Mouse (Mus musculus) myocyte (in vitro differentiated cells): ENCODE measurements around the gene Gm20695. TPM values are rescaled to one million over a fixed set of nuclear protein-coding genes. Genes with fewer than 3 reads are reported as not detected.

ENCODE experiments used
- H3K27me3 ChIP-seq: one replicate; pipeline ENCODE4 v1.6.1; 2011; ENCODE audit not compliant: control insufficient read depth, insufficient read depth, insufficient read length
- H3K36me3 ChIP-seq: one replicate; pipeline ENCODE4 v1.6.1; 2011; ENCODE audit not compliant: control insufficient read depth, insufficient read depth
- H3K4me2 ChIP-seq: one replicate; pipeline ENCODE4 v1.6.1; 2011; ENCODE audit warnings: low read depth, control low read depth
- H3K4me3 ChIP-seq: one replicate; pipeline ENCODE4 v1.5.1; 2011; ENCODE audit warnings: mild to moderate bottlenecking, control low read depth, moderate library complexity
- H3K79me2 ChIP-seq: one replicate; pipeline ENCODE4 v1.6.1; 2011; ENCODE audit not compliant: control insufficient read depth, insufficient read depth
- H3ac ChIP-seq: one replicate; pipeline ENCODE4 v1.6.1; 2011; ENCODE audit not compliant: control insufficient read depth, insufficient read length
- CEBPB ChIP-seq: IDR thresholded peaks from 2 replicates; pipeline ENCODE4 v1.6.1; 2011; ENCODE audit warnings: mild to moderate bottlenecking, moderate library complexity; ENCODE audit not compliant: poor library complexity, insufficient read depth, severe bottlenecking
- E2F4 ChIP-seq: IDR thresholded peaks from one replicate; pipeline ENCODE4 v1.6.1; 2011; ENCODE audit warnings: mild to moderate bottlenecking, control low read depth, moderate library complexity; ENCODE audit not compliant: insufficient read depth
- MAX ChIP-seq: IDR thresholded peaks from one replicate; pipeline ENCODE4 v1.6.1; 2011; ENCODE audit warnings: low read depth, mild to moderate bottlenecking, control low read depth
- MYOD1 ChIP-seq, 3 experiments: IDR thresholded peaks; one replicate each; pipeline ENCODE4 v1.6.1; 2011; ENCODE audit warnings: control low read depth in 2 of 3, low read depth in 2 of 3, mild to moderate bottlenecking in 2 of 3, moderate library complexity in 1 of 3; ENCODE audit not compliant: insufficient read length in 2 of 3, control insufficient read depth in 1 of 3
- MYOG ChIP-seq, 3 experiments: IDR thresholded peaks; one replicate each; pipeline ENCODE4 v1.6.1; 2011; ENCODE audit warnings: control low read depth in 2 of 3, low read depth in 2 of 3, mild to moderate bottlenecking in 2 of 3; ENCODE audit not compliant: insufficient read length in 2 of 3, control insufficient read depth in 1 of 3, insufficient read depth in 1 of 3
- POLR2A ChIP-seq: IDR thresholded peaks from one replicate; pipeline ENCODE4 v1.6.1; 2011; ENCODE audit warnings: low read depth, mild to moderate bottlenecking, control low read depth, moderate library complexity; ENCODE audit not compliant: insufficient read length
- POLR2AphosphoS2 ChIP-seq: IDR thresholded peaks from one replicate; pipeline ENCODE4 v1.6.1; 2011; ENCODE audit warnings: low read depth, control low read depth; ENCODE audit not compliant: insufficient read length
- REST ChIP-seq: IDR thresholded peaks from one replicate; pipeline ENCODE4 v1.6.1; 2011; ENCODE audit warnings: mild to moderate bottlenecking, control low read depth, moderate library complexity; ENCODE audit not compliant: insufficient read depth, insufficient read length
- SRF ChIP-seq: IDR thresholded peaks from one replicate; pipeline ENCODE4 v1.6.1; 2011; ENCODE audit warnings: low read depth; ENCODE audit not compliant: control insufficient read depth, insufficient read length
- TCF12 ChIP-seq: IDR thresholded peaks from one replicate; pipeline ENCODE4 v1.6.1; 2011; ENCODE audit warnings: mild to moderate bottlenecking, control low read depth; ENCODE audit not compliant: poor library complexity, insufficient read depth, severe bottlenecking
- TCF3 ChIP-seq: IDR thresholded peaks from one replicate; pipeline ENCODE4 v1.6.1; 2011; ENCODE audit warnings: low read depth, control low read depth; ENCODE audit not compliant: insufficient read length
- USF1 ChIP-seq: IDR thresholded peaks from one replicate; pipeline ENCODE4 v1.6.1; 2011; ENCODE audit warnings: low read depth, mild to moderate bottlenecking, control low read depth, moderate library complexity
- polyA plus RNA-seq: library from polyadenylated mRNA; unstranded; fragments of >200 nt; fragmentation: generic; extraction: Trizol; gene quantifications from one replicate; pipeline ENCODE4 v1.2.1, GENCODE M21; 2012; ENCODE audit warnings: missing spikeins

Gene Gm20695
- polyA plus RNA-seq, 1 experiment = 0.18 TPM

DNA sequence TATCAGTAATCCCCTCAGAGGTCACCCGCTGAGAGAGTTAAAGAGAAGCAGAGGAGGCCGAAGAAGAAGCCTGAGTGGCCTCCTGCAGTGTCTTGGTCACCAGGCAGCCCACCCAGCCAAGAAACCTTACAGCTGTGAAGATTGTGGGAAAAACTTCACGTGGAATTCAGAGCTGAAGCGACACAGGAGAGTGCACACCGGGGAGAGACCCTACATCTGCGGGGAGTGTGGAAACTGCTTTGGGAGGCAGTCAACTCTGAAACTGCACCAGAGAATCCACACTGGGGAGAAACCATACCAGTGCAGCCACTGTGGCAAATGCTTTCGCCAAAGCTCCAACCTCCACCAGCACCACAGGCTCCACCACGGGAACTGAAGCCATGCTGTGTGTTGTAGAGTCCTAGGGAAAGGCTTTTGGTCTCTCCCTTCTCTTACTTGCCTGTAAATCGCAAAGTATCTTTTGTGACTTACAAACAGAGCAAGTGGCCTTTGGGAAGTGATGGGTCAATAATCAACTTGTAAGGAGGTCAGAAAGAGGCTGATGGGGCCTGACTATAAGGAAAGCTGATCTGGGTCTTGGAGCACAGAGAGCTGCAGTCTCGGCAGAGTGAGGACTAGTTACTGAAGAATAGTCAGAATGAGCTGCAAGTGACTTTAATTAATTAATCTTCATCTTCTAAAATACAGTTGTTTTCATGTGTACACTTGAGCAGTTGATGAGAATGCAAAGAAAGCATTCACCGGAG, 29.8 kb upstream of the Gm20695 start:
- no peak overlapping the region for H3K4me3 ChIP-seq
- no peak overlapping the region for H3ac ChIP-seq
- no peak overlapping the region for H3K4me2 ChIP-seq
- no peaks in the 10 kb centered on the region for H3K27me3 ChIP-seq
- H3K79me2 ChIP-seq = no peaks in the 10 kb centered on the region
- TF ChIP-seq SRF (no peak), MYOG (IDR thresholded peaks at IDR 0.05; ENCODE audit: control insufficient read depth in 1 of 3, insufficient read depth in 1 of 3, insufficient read length in 2 of 3, low read depth in 2 of 3) (no peak), USF1 (no peak), CEBPB (no peak), TCF12 (no peak), E2F4 (no peak), TCF3 (no peak), MYOD1 (IDR thresholded peaks at IDR 0.05; ENCODE audit: control insufficient read depth in 1 of 3, insufficient read length in 2 of 3, low read depth in 2 of 3) (no peak), POLR2A (no peak), MAX (no peak), POLR2AphosphoS2 (no peak), REST (no peak)
- no peaks in the 10 kb centered on the region for H3K36me3 ChIP-seq

DNA sequence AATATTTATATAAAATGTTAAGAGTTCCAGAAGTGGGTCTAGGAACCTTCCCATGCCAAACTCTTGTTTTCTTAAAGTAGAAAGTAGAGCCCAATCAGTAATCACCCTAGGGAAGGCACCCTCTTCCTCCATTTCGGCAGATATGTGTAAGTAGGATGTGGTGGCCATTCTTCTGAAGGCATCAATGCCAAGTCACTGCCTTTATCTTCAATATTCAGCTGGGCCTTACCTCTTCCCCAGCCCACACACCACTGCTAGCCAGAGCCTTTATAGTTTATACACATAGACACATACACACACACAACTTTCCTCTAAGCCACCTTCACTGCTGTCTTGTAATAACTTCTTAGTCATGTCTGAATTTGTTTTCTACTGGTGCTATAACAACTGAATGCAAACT, 28.7 kb upstream of the Gm20695 start:
- H3ac ChIP-seq = no peak overlapping the region
- H3K4me3 ChIP-seq = no peak overlapping the region
- H3K36me3 ChIP-seq = peaks cover 5% of the 10 kb centered on the region
- no peaks in the 10 kb centered on the region for H3K79me2 ChIP-seq
- TF ChIP-seq E2F4 (no peak), POLR2AphosphoS2 (no peak), SRF (no peak), USF1 (no peak), CEBPB (no peak), MYOD1 (IDR thresholded peaks at IDR 0.05; ENCODE audit: control insufficient read depth in 1 of 3, insufficient read length in 2 of 3, low read depth in 2 of 3) (no peak), REST (no peak), TCF3 (no peak), MAX (no peak), TCF12 (no peak), MYOG (IDR thresholded peaks at IDR 0.05; ENCODE audit: control insufficient read depth in 1 of 3, insufficient read depth in 1 of 3, insufficient read length in 2 of 3, low read depth in 2 of 3) (no peak)
- H3K4me2 ChIP-seq = no peak overlapping the region
- H3K27me3 ChIP-seq = no peaks in the 10 kb centered on the region

GRCm38 (mm10) chr16:3859254-3859653, 25.2 kb upstream of the Gm20695 start:
- H3ac ChIP-seq = no peak overlapping the region
- H3K27me3 ChIP-seq = no peaks in the 10 kb centered on the region
- peaks cover 23% of the 10 kb centered on the region for H3K36me3 ChIP-seq
- no peak overlapping the region for H3K4me3 ChIP-seq
- H3K79me2 ChIP-seq = no peaks in the 10 kb centered on the region
- TF ChIP-seq REST (no peak), TCF12 (no peak), SRF (no peak), USF1 (no peak), POLR2AphosphoS2 (no peak), MYOD1 (IDR thresholded peaks at IDR 0.05; ENCODE audit: control insufficient read depth in 1 of 3, insufficient read length in 2 of 3, low read depth in 2 of 3) (no peak), MYOG (IDR thresholded peaks at IDR 0.05; ENCODE audit: control insufficient read depth in 1 of 3, insufficient read depth in 1 of 3, insufficient read length in 2 of 3, low read depth in 2 of 3) (no peak), POLR2A (no peak), CEBPB (no peak), MAX (no peak), TCF3 (no peak), E2F4 (no peak)
- H3K4me2 ChIP-seq = no peak overlapping the region

- Histone ChIP-seq H3K79me2 (no peaks in the 10 kb centered on the region), H3K27me3 (no peaks in the 10 kb centered on the region), H3K4me2 (peak overlapping the region; percentile 87), H3K4me3 (peak overlapping the region; percentile 29), H3K36me3 (peaks cover 13% of the 10 kb centered on the region), H3ac (no peak overlapping the region)
- TF ChIP-seq TCF12 = no peak
- no peak for TF ChIP-seq CEBPB
- TF ChIP-seq SRF = no peak
- no peak for TF ChIP-seq POLR2A
- TF ChIP-seq MYOG (IDR thresholded peaks at IDR 0.05; ENCODE audit: control insufficient read depth in 1 of 3, insufficient read depth in 1 of 3, insufficient read length in 2 of 3, low read depth in 2 of 3) = no peak
- TF ChIP-seq TCF3 = no peak
- no peak for TF ChIP-seq REST
- TF ChIP-seq POLR2AphosphoS2 = no peak
- no peak for TF ChIP-seq MAX
- TF ChIP-seq E2F4 = no peak
- TF ChIP-seq USF1 = no peak
- no peak for TF ChIP-seq MYOD1 (IDR thresholded peaks at IDR 0.05; ENCODE audit: control insufficient read depth in 1 of 3, insufficient read length in 2 of 3, low read depth in 2 of 3)
Measured at GRCm38 (mm10) chr16:3871815-3872214, 12.6 kb upstream of the Gm20695 start.
